Mouse (Mus musculus) frontal cortex, postnatal 25 days (tissue): Measurements from ENCODE around the gene Sstr3.
A peak's percentile ranks its signal among the peaks of the same experiment; 100 is the strongest.

ENCODE experiments used
- DNase-seq, 2 experiments: peaks; one replicate each; pipeline ENCODE4 v3.0.0; 2022; ENCODE audit warnings: low spot score in 2 of 2

Sstr3 gene

DNA sequence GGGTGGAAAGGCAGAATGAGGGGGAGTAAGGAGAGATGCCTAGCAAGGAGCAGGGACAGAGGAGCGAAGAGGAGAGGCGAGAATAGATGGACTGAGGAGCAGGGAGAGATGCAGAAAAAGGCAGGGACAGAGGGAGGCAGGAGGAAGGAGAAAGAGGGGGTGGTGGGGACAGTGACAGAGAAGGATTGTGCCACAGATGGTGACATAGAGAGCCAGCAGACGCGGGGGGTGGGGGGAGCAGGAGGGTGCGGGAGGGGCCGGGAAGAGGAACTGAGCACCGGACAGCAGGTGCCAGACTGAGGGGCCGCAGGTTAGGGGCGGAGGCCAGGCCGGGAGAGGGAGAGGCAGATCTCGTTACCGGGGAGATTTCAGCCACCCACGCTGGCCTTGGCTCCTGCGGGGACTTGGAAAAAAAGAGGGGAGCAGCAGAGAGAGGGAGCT lies at the start of gene Sstr3:
Gene Sstr3, minus strand, starts transcription at position 125 of the 441 bp plus-strand sequence.
- DNase-seq, result no peak

GRCm38 (mm10) chr15:78593896-78594425 lies 49.5 kb upstream of the Sstr3 start:
- no peak for DNase-seq

DNA sequence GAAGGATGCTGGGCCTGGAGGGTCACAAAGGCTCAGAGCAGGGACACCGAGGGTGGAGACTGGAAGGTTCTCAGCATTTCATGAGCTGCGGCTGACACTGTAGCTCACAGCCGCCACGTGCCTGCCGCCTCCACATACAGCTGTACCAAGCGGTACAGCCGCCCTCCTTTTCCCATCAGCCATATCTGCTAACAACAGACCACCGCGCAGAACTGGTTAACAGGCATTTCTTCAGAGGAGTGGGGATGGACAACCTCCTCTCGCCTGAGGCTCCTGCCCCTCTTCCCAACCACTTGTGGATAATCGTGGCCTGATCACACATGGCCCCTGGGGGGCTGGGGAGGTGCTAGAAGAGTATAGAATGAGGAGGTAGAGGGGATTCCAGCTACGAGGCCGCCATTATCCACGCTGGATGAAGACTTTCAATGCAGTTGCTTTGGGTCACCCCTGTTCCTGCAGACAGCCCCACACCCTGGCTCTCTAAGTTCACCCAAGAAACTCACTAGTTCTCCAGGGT lies 48.0 kb upstream of the Sstr3 start:
- DNase-seq, result no peak

DNA sequence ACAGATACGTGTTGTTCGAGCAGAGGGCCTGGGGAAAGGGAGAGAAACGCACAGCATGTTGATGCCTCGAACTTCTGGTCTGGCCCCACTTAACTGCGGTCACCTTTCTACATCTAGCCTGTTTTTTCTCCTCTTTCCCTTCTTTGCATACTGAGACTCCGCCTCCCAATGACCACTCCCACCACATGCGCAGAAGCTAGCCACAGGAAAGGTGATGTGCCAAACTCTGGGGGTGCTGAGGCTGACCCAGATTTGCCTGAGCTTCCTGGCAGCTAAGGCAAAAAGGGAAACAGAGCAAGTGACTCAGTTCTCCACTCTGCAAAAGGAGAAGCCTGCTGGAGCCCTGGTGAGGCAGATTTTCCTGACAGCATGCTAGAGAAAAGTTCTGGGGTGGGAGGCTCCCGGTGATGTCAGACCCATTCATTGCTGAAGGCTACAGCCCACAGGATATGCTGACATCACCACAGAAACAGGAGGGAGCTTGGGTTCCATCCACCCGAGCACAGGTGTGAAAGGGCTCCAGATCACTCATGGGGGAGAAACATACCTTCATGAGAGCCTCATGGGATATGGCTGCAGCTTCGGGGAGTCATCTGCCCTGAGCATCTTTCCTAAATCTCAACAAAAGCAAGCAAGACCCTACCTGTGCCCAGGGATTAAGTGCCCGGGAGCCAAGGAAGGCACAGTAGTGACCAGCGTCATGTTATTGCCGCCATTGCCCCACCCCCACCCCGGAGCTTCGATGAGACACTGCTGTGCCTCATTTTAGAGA lies 47.4 kb upstream of the Sstr3 start:
- DNase-seq, result no peak

GRCm38 (mm10) chr15:78590785-78591184 lies 46.3 kb upstream of the Sstr3 start:
- no peak for DNase-seq

DNA sequence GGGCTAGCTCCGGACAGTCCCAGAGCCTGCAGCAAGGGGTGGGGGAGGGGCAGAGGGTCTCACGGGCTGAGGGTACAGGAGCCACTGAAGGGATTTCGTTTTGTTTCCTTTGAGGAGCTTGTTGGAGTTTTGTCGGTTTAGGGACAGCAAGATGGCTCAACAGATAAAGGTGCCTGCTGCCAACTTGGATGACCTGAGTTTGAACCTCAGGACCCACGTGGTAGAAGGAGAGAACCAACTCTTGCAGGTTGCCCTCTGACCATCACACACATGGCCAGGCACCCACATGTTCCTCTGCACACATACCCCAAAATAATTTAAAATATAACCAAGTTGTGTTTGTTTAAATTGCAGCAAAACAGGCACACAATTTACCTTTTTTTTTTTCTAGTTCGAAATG lies 45.5 kb upstream of the Sstr3 start:
- DNase-seq, result no peak

DNA sequence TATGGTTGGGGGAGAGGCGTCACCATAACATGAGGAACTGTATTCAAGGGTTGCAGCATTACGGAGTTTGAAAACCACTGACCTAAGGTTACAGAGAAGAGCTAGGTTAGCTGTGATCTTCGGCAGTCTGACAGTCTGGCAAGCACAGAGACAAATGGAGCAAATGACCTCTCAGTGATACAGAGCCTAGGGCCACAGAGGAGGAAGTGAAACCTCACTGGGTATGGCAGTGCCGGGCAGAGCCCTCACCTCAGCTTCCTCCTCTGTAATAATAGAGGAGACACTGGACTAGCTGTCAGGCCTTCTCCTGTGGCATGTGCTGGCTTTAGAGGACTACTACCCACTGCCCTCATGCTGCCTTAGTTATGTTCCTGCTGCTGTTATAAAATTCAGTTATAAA lies 44.4 kb upstream of the Sstr3 start:
- DNase-seq, result no peak

- no peak for DNase-seq
Observed at GRCm38 (mm10) chr15:78588049-78588448, 43.6 kb upstream of the Sstr3 start.

GRCm38 (mm10) chr15:78587050-78587994 lies 42.8 kb upstream of the Sstr3 start:
- DNase-seq, result peak; percentile 84 to 90

- DNase-seq, result no peak
Observed at GRCm38 (mm10) chr15:78585404-78585803, 40.9 kb upstream of the Sstr3 start.

DNA sequence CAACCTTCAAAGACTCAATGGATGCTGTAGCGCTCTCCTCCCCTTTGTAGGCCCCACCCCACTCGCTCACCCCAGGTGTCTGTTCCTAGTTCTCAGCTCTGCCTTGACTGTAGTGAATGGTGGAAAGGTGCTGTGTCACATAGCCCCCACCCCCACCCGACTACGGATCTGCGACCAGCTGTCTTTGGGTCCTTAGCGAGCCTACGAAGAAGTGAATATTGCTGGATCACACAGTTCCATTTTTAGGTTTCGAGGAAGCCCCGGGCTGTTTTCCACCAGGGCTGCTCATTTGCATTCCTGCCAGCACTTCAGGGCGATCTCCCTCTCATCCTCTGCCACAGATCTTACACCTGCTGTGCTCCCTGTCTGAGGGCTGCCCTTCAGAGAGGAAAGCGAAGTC lies 38.9 kb upstream of the Sstr3 start:
- DNase-seq, result no peak

DNA sequence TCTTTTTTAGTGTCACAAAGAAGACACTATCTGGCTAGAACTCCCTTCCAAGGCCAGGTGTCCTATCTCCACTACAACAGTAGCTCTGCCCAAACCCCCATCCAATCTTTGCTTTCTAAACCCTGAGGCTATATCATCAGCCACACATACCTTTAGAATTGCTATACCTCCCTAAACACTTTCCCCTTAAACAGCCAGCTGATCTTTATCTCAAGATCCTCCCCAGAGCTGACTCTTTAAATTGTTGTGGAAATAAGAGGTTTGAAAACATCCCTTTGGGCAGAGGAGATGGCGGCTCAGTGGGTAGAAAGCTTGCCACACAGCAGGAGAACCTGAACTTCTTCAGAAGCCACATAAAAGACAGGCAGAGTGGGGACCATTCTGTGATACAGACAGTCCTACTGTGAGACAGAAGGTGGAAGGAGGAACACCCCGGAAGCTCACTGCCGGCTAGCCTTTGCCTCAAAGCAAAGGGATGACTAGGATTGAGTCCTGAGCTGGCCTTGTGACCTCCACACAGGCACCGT lies 31.9 kb upstream of the Sstr3 start:
- DNase-seq, result no peak

- DNase-seq, result no peak
Observed at GRCm38 (mm10) chr15:78572658-78573397, 28.3 kb upstream of the Sstr3 start, which contains the start of gene Rac2. Gene Rac2, minus strand, starts transcription at chr15:78572783.

DNA sequence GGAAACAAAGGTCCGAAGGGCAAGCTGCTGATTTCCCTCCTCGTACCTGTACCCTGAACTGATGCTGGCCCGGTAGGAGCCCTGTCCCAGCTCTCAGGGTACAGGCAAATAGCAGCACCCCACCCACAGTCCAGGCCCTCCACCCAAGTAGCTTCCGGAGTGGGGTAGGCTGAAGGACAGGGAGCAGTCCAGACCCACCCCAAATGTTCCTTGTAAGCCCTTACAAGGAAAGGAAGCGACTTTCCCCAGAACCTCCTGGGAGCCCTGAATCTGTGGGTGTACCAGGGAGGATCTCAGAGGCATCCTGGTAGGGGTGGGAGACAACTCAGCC lies 27.8 kb upstream of the Sstr3 start:
- DNase-seq, result no peak

GRCm38 (mm10) chr15:78571554-78572269 lies 27.2 kb upstream of the Sstr3 start:
- DNase-seq, result no peak

- no peak for DNase-seq
Observed at GRCm38 (mm10) chr15:78570170-78570569, 25.7 kb upstream of the Sstr3 start.

- no peak for DNase-seq
Observed at GRCm38 (mm10) chr15:78567608-78568120, 23.2 kb upstream of the Sstr3 start.

DNA sequence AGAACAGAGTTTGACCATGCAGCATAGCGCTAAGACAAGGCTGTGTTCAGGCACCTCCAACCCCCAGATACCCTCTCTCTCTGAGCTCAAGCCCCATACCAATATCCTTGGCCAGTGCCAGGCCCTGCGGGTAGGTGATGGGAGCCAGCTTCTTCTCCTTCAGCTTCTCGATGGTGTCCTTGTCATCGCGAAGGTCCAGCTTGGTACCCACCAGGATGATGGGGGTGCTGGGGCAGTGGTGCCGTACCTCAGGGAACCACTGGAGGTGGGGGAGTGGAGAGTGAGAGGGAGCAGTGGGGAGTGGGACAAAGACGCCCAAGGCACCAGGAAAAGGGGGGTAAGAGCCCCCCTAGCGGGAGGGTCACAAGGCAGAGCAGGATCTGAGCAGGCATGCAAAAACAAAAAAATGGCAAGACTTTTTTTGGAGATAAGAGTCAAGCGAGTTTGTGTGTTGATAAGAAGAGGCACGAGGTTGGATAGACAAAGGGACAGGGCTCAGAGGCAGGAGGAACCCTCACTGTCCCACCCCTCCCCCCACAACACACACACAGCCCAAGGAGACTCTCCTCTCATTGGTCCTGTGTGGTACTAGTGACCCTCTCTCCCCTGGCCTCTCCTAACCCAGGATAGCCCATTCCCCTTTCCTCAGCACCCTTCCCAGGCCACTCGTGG lies 20.4 kb upstream of the Sstr3 start:
- DNase-seq, result no peak

GRCm38 (mm10) chr15:78563937-78564336 lies 19.5 kb upstream of the Sstr3 start:
- no peak for DNase-seq

GRCm38 (mm10) chr15:78563344-78563743 lies 18.9 kb upstream of the Sstr3 start:
- DNase-seq, result no peak
